Mouse (Mus musculus) lung, embryonic 16.5 days (tissue): ENCODE measurements around the gene Negr1. TPM values are rescaled to one million over a fixed set of nuclear protein-coding genes. Genes with fewer than 3 reads are reported as not detected.
A peak's percentile ranks its signal among the peaks of the same experiment; 100 is the strongest.

ENCODE experiments used
- ATAC-seq: fragments of 200-750 bp; cut with Nextera tagmentation; 2 replicates; pipeline ENCODE4 v1.8.0; 2017; ENCODE audit warnings: low read depth, mild to moderate bottlenecking, moderate library complexity
- H3K27ac ChIP-seq: fragments of 300-500 bp; sonication (generic); 2 replicates; pipeline ENCODE4 v1.5.1; 2014; ENCODE audit warnings: mild to moderate bottlenecking, control low read depth, low read length
- H3K27me3 ChIP-seq: fragments of 300-500 bp; sonication (generic); 2 replicates; pipeline ENCODE4 v1.6.1; 2014; ENCODE audit warnings: low read depth, low read length, mixed read lengths; ENCODE audit not compliant: control insufficient read depth, insufficient read depth
- H3K36me3 ChIP-seq: fragments of 300-500 bp; sonication (generic); 2 replicates; pipeline ENCODE4 v1.6.1; 2014; ENCODE audit warnings: low read length; ENCODE audit not compliant: control insufficient read depth, insufficient read depth
- H3K4me1 ChIP-seq: fragments of 300-500 bp; sonication (generic); replicated peaks from 2 replicates; pipeline ENCODE4 v1.6.1; 2014; ENCODE audit warnings: low read length, mixed read lengths; ENCODE audit not compliant: control insufficient read depth, insufficient read depth
- H3K4me2 ChIP-seq: fragments of 300-500 bp; sonication (generic); 2 replicates; pipeline ENCODE4 v1.6.1; 2014; ENCODE audit warnings: low read depth, low read length, control low read depth
- H3K4me3 ChIP-seq: fragments of 300-500 bp; sonication (generic); 2 replicates; pipeline ENCODE4 v1.5.1; 2014; ENCODE audit warnings: mild to moderate bottlenecking, low read length, control low read depth
- H3K9ac ChIP-seq: fragments of 300-500 bp; sonication (generic); 2 replicates; pipeline ENCODE4 v1.6.1; 2014; ENCODE audit warnings: low read length, control low read depth
- H3K9me3 ChIP-seq: fragments of 300-500 bp; sonication (generic); 2 replicates; pipeline ENCODE4 v1.6.1; 2016; ENCODE audit warnings: low read length; ENCODE audit not compliant: control insufficient read depth
- WGBS: fragments of 180-500 bp; shearing (Covaris S2); extraction: QIAGEN DNeasy Blood & Tissue Kit; methylation state at CpG from one replicate; pipeline ENCODE4 v1.1.7; 2014; 5-methylcytosine and 5-hydroxymethylcytosine counted together
- polyA plus RNA-seq: library from polyadenylated mRNA; unstranded; fragments of >200 nt; fragmentation: Nextera tagmentation; extraction: Ambion mirVana; gene quantifications from 2 replicates; pipeline ENCODE4 v1.2.1, GENCODE M21; 2015

Gene Negr1
- polyA plus RNA-seq, 1 experiment from 2014 or later, result 7.0 TPM

- Histone ChIP-seq H3K36me3 (no peaks in the 10 kb centered on the region), H3K9ac (no peak overlapping the region), H3K4me2 (peak overlapping the region; percentile 24; the same call in 1 of the 2 replicates), H3K9me3 (no peaks in the 10 kb centered on the region), H3K4me3 (no peak overlapping the region), H3K27ac (peak overlapping the region; percentile 21), H3K4me1 (no peaks in the 10 kb centered on the region), H3K27me3 (no peaks in the 10 kb centered on the region)
- WGBS, result 60% methylated on average over 14 of the region's 14 CpGs
- peak; percentile 70 for ATAC-seq
These were observed 584.7 kb downstream of the Negr1 start for GRCm38 (mm10) chr3:157146124-157146855.

DNA sequence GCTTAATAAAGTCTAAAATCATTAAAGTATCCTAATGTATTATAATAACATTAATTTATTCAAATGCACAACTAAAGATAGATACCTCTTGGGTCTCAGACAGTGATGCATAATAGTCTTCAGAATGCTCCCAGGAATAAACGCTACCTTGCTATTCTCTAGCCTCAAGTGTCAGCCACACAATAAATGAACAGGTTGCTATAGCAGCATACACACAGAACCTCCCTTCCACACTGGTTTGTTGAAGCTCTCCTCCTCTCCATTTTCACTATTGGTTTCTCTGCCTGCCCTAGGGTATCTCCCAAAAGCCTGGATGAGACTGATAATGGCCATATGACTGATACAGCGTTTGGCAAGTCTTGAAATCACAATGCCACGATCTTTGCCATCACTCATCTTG lies 593.3 kb downstream of the Negr1 start:
- Histone ChIP-seq H3K9ac (no peak overlapping the region), H3K4me3 (no peak overlapping the region), H3K9me3 (no peaks in the 10 kb centered on the region), H3K4me2 (no peak overlapping the region), H3K27me3 (no peaks in the 10 kb centered on the region), H3K36me3 (no peaks in the 10 kb centered on the region), H3K4me1 (no peaks in the 10 kb centered on the region), H3K27ac (no peak overlapping the region)
- no peak for ATAC-seq
- 64% methylated on average over 3 of the region's 3 CpGs for WGBS

- no peaks in the 10 kb centered on the region for H3K9me3 ChIP-seq
- no peaks in the 10 kb centered on the region for H3K27me3 ChIP-seq
- no peaks in the 10 kb centered on the region for H3K4me1 ChIP-seq
- H3K4me3 ChIP-seq, result no peak overlapping the region
- H3K9ac ChIP-seq, result no peak overlapping the region
- no peak overlapping the region for H3K4me2 ChIP-seq
- no peak for ATAC-seq
- no peaks in the 10 kb centered on the region for H3K36me3 ChIP-seq
- no peak overlapping the region for H3K27ac ChIP-seq
These were observed 593.9 kb downstream of the Negr1 start for GRCm38 (mm10) chr3:157155513-157155912.

DNA sequence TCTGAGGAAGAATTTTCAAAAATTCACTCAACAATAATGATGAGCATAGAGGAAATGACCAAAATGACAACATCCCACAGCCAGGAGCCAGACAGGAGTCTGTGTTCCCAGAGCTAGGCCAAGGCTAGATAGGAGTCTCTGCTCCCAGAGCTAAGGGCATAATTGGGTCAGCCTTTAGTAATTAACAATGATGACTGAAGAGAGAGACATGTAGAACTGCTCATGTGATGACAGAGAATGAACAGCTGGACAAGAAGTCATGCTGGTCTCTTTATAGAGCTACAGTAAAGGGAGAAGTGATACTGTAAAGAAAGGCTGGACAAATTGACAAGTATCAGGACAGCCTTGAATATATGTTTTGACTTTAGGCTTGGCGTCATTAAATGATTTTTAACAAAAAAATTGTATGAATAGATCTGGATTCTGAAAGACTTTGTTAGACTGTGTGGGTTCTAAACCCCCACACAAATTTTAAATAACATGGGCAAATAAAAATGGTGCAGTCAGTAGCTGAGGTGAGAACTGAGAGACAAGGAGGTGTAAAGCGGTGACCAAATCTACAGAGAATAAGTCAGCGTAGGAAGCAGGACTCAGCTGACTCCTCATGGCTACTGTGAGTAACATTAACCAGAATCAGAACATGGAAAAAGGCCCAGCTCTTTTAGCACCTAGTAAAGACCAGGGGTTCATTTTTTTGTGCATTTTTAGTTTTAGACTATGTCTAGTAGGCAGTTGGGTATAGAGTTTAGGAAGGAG lies 603.4 kb downstream of the Negr1 start:
- ATAC-seq, result peak; percentile 89

GRCm38 (mm10) chr3:157181975-157182374 lies 620.4 kb downstream of the Negr1 start:
- H3K4me3 ChIP-seq, result no peak overlapping the region
- ATAC-seq, result no peak
- no peaks in the 10 kb centered on the region for H3K27me3 ChIP-seq
- no peak overlapping the region for H3K27ac ChIP-seq
- no peaks in the 10 kb centered on the region for H3K9me3 ChIP-seq
- H3K36me3 ChIP-seq, result no peaks in the 10 kb centered on the region
- no peak overlapping the region for H3K9ac ChIP-seq
- no peaks in the 10 kb centered on the region for H3K4me1 ChIP-seq
- 76% methylated on average over 2 of the region's 2 CpGs for WGBS
- no peak overlapping the region for H3K4me2 ChIP-seq

More for the DNA sequence above, 603.4 kb downstream of the Negr1 start:
- no peak overlapping the region for H3K4me2 ChIP-seq
- no peaks in the 10 kb centered on the region for H3K4me1 ChIP-seq
- no peak overlapping the region for H3K9ac ChIP-seq
- no peaks in the 10 kb centered on the region for H3K36me3 ChIP-seq
- WGBS, result 77% methylated on average over 3 of the region's 3 CpGs
- no peak overlapping the region for H3K27ac ChIP-seq
- H3K9me3 ChIP-seq, result no peaks in the 10 kb centered on the region
- no peaks in the 10 kb centered on the region for H3K27me3 ChIP-seq
- H3K4me3 ChIP-seq, result no peak overlapping the region

DNA sequence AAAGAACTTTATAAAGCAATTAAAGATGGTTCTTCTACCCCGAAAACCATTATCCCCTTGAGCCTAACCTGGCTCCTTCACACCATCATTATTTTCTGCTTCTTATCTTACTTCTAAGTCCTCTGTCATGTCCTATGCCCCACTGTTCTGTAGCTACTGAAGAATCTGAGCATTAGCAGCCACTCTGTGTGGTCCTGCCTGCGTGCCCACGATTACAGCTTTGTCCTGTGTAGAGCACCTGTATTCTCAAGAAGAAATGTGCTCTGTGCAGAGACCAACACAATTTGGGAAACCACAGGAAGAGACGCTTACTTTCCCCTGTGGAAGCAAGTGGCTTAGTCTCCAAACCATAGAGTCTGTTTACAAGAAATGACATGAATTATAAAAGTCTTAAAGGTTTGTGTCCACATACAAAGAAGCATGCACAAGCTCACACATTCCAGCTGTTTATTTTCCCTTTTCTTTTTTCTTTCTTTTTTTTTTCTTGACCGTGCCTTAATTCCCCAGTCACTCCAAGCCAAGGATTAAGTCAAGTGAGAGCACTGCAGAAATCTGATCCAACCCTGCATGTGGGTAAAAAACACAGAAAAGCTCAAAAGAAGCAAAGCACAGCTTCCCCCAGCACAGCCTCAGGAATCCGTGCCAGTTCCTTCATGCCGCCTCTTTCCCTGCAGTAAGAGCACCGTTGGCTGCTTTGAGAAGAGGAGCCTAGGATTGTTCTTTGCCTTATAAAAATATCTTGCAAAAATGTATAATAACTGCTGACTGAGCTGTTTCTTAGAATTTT lies 627.5 kb downstream of the Negr1 start:
- Histone ChIP-seq H3K9ac (no peak overlapping the region), H3K27me3 (no peaks in the 10 kb centered on the region), H3K9me3 (no peaks in the 10 kb centered on the region), H3K4me2 (no peak overlapping the region), H3K27ac (no peak overlapping the region), H3K4me3 (no peak overlapping the region), H3K4me1 (peaks cover 2% of the 10 kb centered on the region; the same call in 1 of the 2 replicates), H3K36me3 (no peaks in the 10 kb centered on the region)
- 46% methylated on average over 8 of the region's 8 CpGs for WGBS
- ATAC-seq, result no peak; the same call in 1 of the 2 replicates

GRCm38 (mm10) chr3:157189834-157190233 lies 628.2 kb downstream of the Negr1 start:
- H3K4me3 ChIP-seq, result no peak overlapping the region

GRCm38 (mm10) chr3:157190551-157190950 lies 629.0 kb downstream of the Negr1 start:
- 61% methylated on average over 3 of the region's 3 CpGs for WGBS
- no peaks in the 10 kb centered on the region for H3K27me3 ChIP-seq

More at GRCm38 (mm10) chr3:157189834-157190233, 628.2 kb downstream of the Negr1 start:
- no peak overlapping the region for H3K4me2 ChIP-seq
- peaks cover 2% of the 10 kb centered on the region; the same call in 1 of the 2 replicates for H3K4me1 ChIP-seq
- ATAC-seq, result no peak
- no peaks in the 10 kb centered on the region for H3K27me3 ChIP-seq
- no peak overlapping the region for H3K27ac ChIP-seq
- H3K9me3 ChIP-seq, result no peaks in the 10 kb centered on the region
- H3K36me3 ChIP-seq, result no peaks in the 10 kb centered on the region
- WGBS, result 82% methylated on average over 4 of the region's 4 CpGs
- H3K9ac ChIP-seq, result no peak overlapping the region

GRCm38 (mm10) chr3:157192021-157192420 lies 630.4 kb downstream of the Negr1 start:
- H3K4me2 ChIP-seq, result no peak overlapping the region
- H3K4me1 ChIP-seq, result peaks cover 2% of the 10 kb centered on the region; the same call in 1 of the 2 replicates
- no peaks in the 10 kb centered on the region for H3K36me3 ChIP-seq
- no peak overlapping the region for H3K27ac ChIP-seq
- no peak for ATAC-seq
- no peak overlapping the region for H3K9ac ChIP-seq
- H3K9me3 ChIP-seq, result no peaks in the 10 kb centered on the region
- H3K27me3 ChIP-seq, result no peaks in the 10 kb centered on the region
- no peak overlapping the region for H3K4me3 ChIP-seq
- WGBS, result 48% methylated on average over 3 of the region's 3 CpGs

More at GRCm38 (mm10) chr3:157190551-157190950, 629.0 kb downstream of the Negr1 start:
- no peak overlapping the region for H3K4me3 ChIP-seq
- H3K4me1 ChIP-seq, result peaks cover 2% of the 10 kb centered on the region; the same call in 1 of the 2 replicates
- ATAC-seq, result no peak
- H3K36me3 ChIP-seq, result no peaks in the 10 kb centered on the region
- H3K4me2 ChIP-seq, result no peak overlapping the region
- H3K9ac ChIP-seq, result no peak overlapping the region
- H3K9me3 ChIP-seq, result no peaks in the 10 kb centered on the region
- H3K27ac ChIP-seq, result no peak overlapping the region
